ENCODE assay signal across 10 mouse cellular contexts in genomic region chr5:67437403-67437802, GRCm38 (mm10). TPM values are rescaled to one million over a fixed set of nuclear protein-coding genes. Genes with fewer than 3 reads are reported as not detected.
DNase-seq lines count a peak whose midpoint lies in the region; ATAC-seq and TF ChIP-seq lines count a peak whose summit lies in the region.
"Had no signal": no experiment of that assay in that cellular context is flagged by ENCODE, and none has a peak within 500 bp of the region (broad histone marks: within the 10 kb centered on the region; RNA-seq: fewer than 3 reads in every experiment).

No protein-coding gene starts in this region.

- 43% methylated on average over 2 of the region's 2 CpGs for WGBS in hindbrain, embryonic 11.5 days
- 42% methylated on average over 2 of the region's 2 CpGs for WGBS in hindbrain, embryonic 10.5 days
- WGBS in hindbrain, embryonic 16.5 days = 49% methylated on average over 2 of the region's 2 CpGs
- 41% methylated on average over 2 of the region's 2 CpGs for WGBS in neural tube, embryonic 15.5 days

- H3K9ac ChIP-seq in hindbrain, embryonic 11.5 days (ENCODE audit: low read depth, low read length) = no peak overlapping the region
- H3K9ac ChIP-seq in MEL (ENCODE audit: control insufficient read depth, low read depth, low read length, poor library complexity, severe bottlenecking) = no peak overlapping the region
- no peak overlapping the region for H3K9ac ChIP-seq in hindbrain, embryonic 16.5 days (ENCODE audit: low read depth, low read length)
- no peak overlapping the region for H3K9ac ChIP-seq in neural tube, embryonic 15.5 days (replicated peaks)
- H3K9ac ChIP-seq: limb, embryonic 12.5 days had no signal

- H3K27ac ChIP-seq in hindbrain, embryonic 11.5 days (ENCODE audit: low read depth, low read length) = no peak overlapping the region
- H3K27ac ChIP-seq in hindbrain, embryonic 10.5 days = no peak overlapping the region
- H3K27ac ChIP-seq in MEL (ENCODE audit: control insufficient read depth, low read depth, low read length) = no peak overlapping the region
- no peak overlapping the region for H3K27ac ChIP-seq in hindbrain, embryonic 16.5 days (ENCODE audit: low read depth, low read length)
- H3K27ac ChIP-seq in neural tube, embryonic 15.5 days (replicated peaks) = no peak overlapping the region
- H3K27ac ChIP-seq: limb, embryonic 12.5 days had no signal

- H3K9me3 ChIP-seq in hindbrain, embryonic 11.5 days (ENCODE audit: control insufficient read depth, low read length) = no peaks in the 10 kb centered on the region
- no peaks in the 10 kb centered on the region for H3K9me3 ChIP-seq in hindbrain, embryonic 10.5 days
- no peaks in the 10 kb centered on the region for H3K9me3 ChIP-seq in MEL (replicated peaks; ENCODE audit: insufficient read depth, low read length)
- H3K9me3 ChIP-seq in hindbrain, embryonic 16.5 days (ENCODE audit: control insufficient read depth, low read length) = no peaks in the 10 kb centered on the region
- no peaks in the 10 kb centered on the region for H3K9me3 ChIP-seq in neural tube, embryonic 15.5 days (replicated peaks)
- H3K9me3 ChIP-seq: limb, embryonic 12.5 days had no signal

- DNase-seq in hindbrain, embryonic 11.5 days (ENCODE audit: low spot score) = peak; percentile 9
- no peak for DNase-seq in hindbrain, embryonic 10.5 days (ENCODE audit: low spot score)
- DNase-seq in MEL (ENCODE audit: low read depth, low spot score) = peak; percentile 7
- DNase-seq in spleen, postnatal 4 days (ENCODE audit: low spot score in 2 of 2) = no peak
- no peak for DNase-seq in gastrocnemius, adult 18-20 months (ENCODE audit: low spot score)
- DNase-seq in gastrocnemius, adult 8-10 months (ENCODE audit: low spot score in 2 of 2) = no peak
- DNase-seq: gastrocnemius, postnatal 10 days had no signal

- no peak overlapping the region for H3K4me2 ChIP-seq in hindbrain, embryonic 11.5 days (replicated peaks; ENCODE audit: low read depth, low read length)
- no peak overlapping the region for H3K4me2 ChIP-seq in hindbrain, embryonic 16.5 days (ENCODE audit: low read length)
- H3K4me2 ChIP-seq in neural tube, embryonic 15.5 days = no peak overlapping the region
- H3K4me2 ChIP-seq: limb, embryonic 12.5 days had no signal

- no peak overlapping the region for H3K4me3 ChIP-seq in hindbrain, embryonic 11.5 days (ENCODE audit: low read depth, low read length)
- no peak overlapping the region for H3K4me3 ChIP-seq in hindbrain, embryonic 10.5 days
- H3K4me3 ChIP-seq in MEL (ENCODE audit: control insufficient read depth in 1 of 2, insufficient read depth in 1 of 2, low read depth in 2 of 2, low read length in 2 of 2) = no peak overlapping the region
- no peak overlapping the region for H3K4me3 ChIP-seq in hindbrain, embryonic 16.5 days (ENCODE audit: low read length)
- no peak overlapping the region for H3K4me3 ChIP-seq in neural tube, embryonic 15.5 days (replicated peaks)
- H3K4me3 ChIP-seq: limb, embryonic 12.5 days had no signal

- TF ChIP-seq POLR2A in MEL (IDR thresholded peaks at IDR 0.05; ENCODE audit: control insufficient read depth in 1 of 2, insufficient read depth in 1 of 2, low read depth in 1 of 2, low read length in 2 of 2, poor library complexity in 1 of 2) = no peak

- no peaks in the 10 kb centered on the region for H3K36me3 ChIP-seq in hindbrain, embryonic 11.5 days (ENCODE audit: control insufficient read depth, insufficient read depth, low read length)
- no peaks in the 10 kb centered on the region for H3K36me3 ChIP-seq in hindbrain, embryonic 10.5 days
- no peaks in the 10 kb centered on the region for H3K36me3 ChIP-seq in MEL (ENCODE audit: control insufficient read depth in 1 of 2, insufficient read depth in 2 of 2, low read length in 2 of 2)
- H3K36me3 ChIP-seq in hindbrain, embryonic 16.5 days (ENCODE audit: control insufficient read depth, insufficient read depth, low read length) = no peaks in the 10 kb centered on the region
- H3K36me3 ChIP-seq in neural tube, embryonic 15.5 days = no peaks in the 10 kb centered on the region
- H3K36me3 ChIP-seq: limb, embryonic 12.5 days had no signal

- no peak for ATAC-seq in hindbrain, embryonic 11.5 days (ENCODE audit: low FRiP score)
- ATAC-seq in hindbrain, embryonic 16.5 days = peak; percentile 40; the same call in 1 of the 2 replicates
- peak; percentile 41; the same call in 1 of the 2 replicates for ATAC-seq in neural tube, embryonic 15.5 days (ENCODE audit: low FRiP score)

- no peak for TF ChIP-seq EP300 in MEL (IDR thresholded peaks at IDR 0.05; ENCODE audit: low read depth in 1 of 2, low read length in 2 of 2)

- H3K27me3 ChIP-seq in hindbrain, embryonic 11.5 days (ENCODE audit: control insufficient read depth, insufficient read depth, low read length) = no peaks in the 10 kb centered on the region
- no peaks in the 10 kb centered on the region for H3K27me3 ChIP-seq in hindbrain, embryonic 10.5 days (ENCODE audit: insufficient read depth, poor library complexity, severe bottlenecking)
- no peaks in the 10 kb centered on the region for H3K27me3 ChIP-seq in MEL (ENCODE audit: control insufficient read depth in 1 of 2, insufficient read depth in 2 of 2, low read length in 2 of 2)
- no peaks in the 10 kb centered on the region for H3K27me3 ChIP-seq in hindbrain, embryonic 16.5 days (replicated peaks; ENCODE audit: control insufficient read depth, insufficient read depth, low read length)
- H3K27me3 ChIP-seq in neural tube, embryonic 15.5 days (replicated peaks) = no peaks in the 10 kb centered on the region
- H3K27me3 ChIP-seq: limb, embryonic 12.5 days had no signal

- no peak for TF ChIP-seq CTCF in MEL (IDR thresholded peaks at IDR 0.05 in 2 of 3, conservative IDR thresholded peaks at IDR 0.05 in 1 of 3; ENCODE audit: control insufficient read depth in 1 of 3, insufficient read depth in 1 of 3, low read depth in 2 of 3, low read length in 3 of 3, poor library complexity in 1 of 3, severe bottlenecking in 1 of 3)

- H3K4me1 ChIP-seq in hindbrain, embryonic 11.5 days (replicated peaks; ENCODE audit: control insufficient read depth, insufficient read depth, low read length) = no peaks in the 10 kb centered on the region
- 0 out of 2 replicates have a peak, but pooled peaks cover 3% of the 10 kb centered on the region for H3K4me1 ChIP-seq in hindbrain, embryonic 10.5 days (replicated peaks)
- H3K4me1 ChIP-seq in MEL (ENCODE audit: control insufficient read depth in 1 of 2, insufficient read depth in 2 of 2, low read length in 2 of 2) = no peaks in the 10 kb centered on the region
- no peaks in the 10 kb centered on the region for H3K4me1 ChIP-seq in hindbrain, embryonic 16.5 days (ENCODE audit: control insufficient read depth, insufficient read depth, low read depth, low read length)
- 0 out of 2 replicates have a peak, but pooled peaks cover 3% of the 10 kb centered on the region for H3K4me1 ChIP-seq in neural tube, embryonic 15.5 days
- H3K4me1 ChIP-seq: limb, embryonic 12.5 days had no signal

- H3K79me2 ChIP-seq in MEL (ENCODE audit: control insufficient read depth, insufficient read depth, low read length, poor library complexity) = no peaks in the 10 kb centered on the region

- no peak for TF ChIP-seq RAD21 in MEL (IDR thresholded peaks at IDR 0.05; ENCODE audit: low read depth, low read length)

TF ChIP-seq in MEL, 35 proteins besides CTCF, POLR2A, EP300 and RAD21:
- no peak for TF ChIP-seq TAL1 (IDR thresholded peaks at IDR 0.05; ENCODE audit: low read length)
- no peak for TF ChIP-seq ELF1 (IDR thresholded peaks at IDR 0.05; ENCODE audit: low read depth, low read length)
- TF ChIP-seq HCFC1 (IDR thresholded peaks at IDR 0.05; ENCODE audit: low read depth, low read length) = no peak
- no peak for TF ChIP-seq MYB (IDR thresholded peaks at IDR 0.05; ENCODE audit: low read depth, low read length)
- no peak for TF ChIP-seq MAX (IDR thresholded peaks at IDR 0.05; ENCODE audit: low read length)
- TF ChIP-seq CHD2 (IDR thresholded peaks at IDR 0.05; ENCODE audit: low read length) = no peak
- no peak for TF ChIP-seq POLR2AphosphoS2 (IDR thresholded peaks at IDR 0.05; ENCODE audit: low read length)
- TF ChIP-seq CHD1 (IDR thresholded peaks at IDR 0.05; ENCODE audit: low read depth, low read length) = no peak
- TF ChIP-seq TBP (IDR thresholded peaks at IDR 0.05; ENCODE audit: low read depth, low read length) = no peak
- TF ChIP-seq MXI1 (IDR thresholded peaks at IDR 0.05; ENCODE audit: low read depth, low read length) = no peak
- no peak for TF ChIP-seq ZMIZ1 (IDR thresholded peaks at IDR 0.05; ENCODE audit: low read depth, low read length)
- no peak for TF ChIP-seq ETS1 (IDR thresholded peaks at IDR 0.05; ENCODE audit: low read depth, low read length)
- TF ChIP-seq SIN3A (IDR thresholded peaks at IDR 0.05; ENCODE audit: low read length) = no peak
- TF ChIP-seq GABPA (IDR thresholded peaks at IDR 0.05; ENCODE audit: low read depth, low read length) = no peak
- no peak for TF ChIP-seq USF2 (IDR thresholded peaks at IDR 0.05; ENCODE audit: borderline replicate concordance in 1 of 2, insufficient read depth in 1 of 2, low read depth in 1 of 2, low read length in 2 of 2)
- TF ChIP-seq UBTF (IDR thresholded peaks at IDR 0.05; ENCODE audit: borderline replicate concordance, insufficient read depth, low read depth, low read length) = no peak

RNA-seq across cellular contexts. Expression of gene Bend4, which starts 9.3 kb away (rescaled TPM):
- polyA plus RNA-seq in hindbrain, embryonic 11.5 days (2014; fragmentation: Nextera tagmentation; extraction: Ambion mirVana) = 11.0 and 13.5 TPM in 2 replicates
- polyA plus RNA-seq in hindbrain, embryonic 10.5 days (2016; fragmentation: Nextera tagmentation; extraction: Ambion mirVana) = 8.7 and 12.8 TPM in 2 replicates
- not detected in 2 replicates for total RNA-seq in MEL (2012; rRNA removed)
- not detected for polyA plus RNA-seq in MEL (2012; ENCODE audit: insufficient read depth in 1 of 2, insufficient read length in 2 of 2, low read depth in 1 of 2, low replicate concordance in 2 of 2, missing spikeins in 1 of 2)
- polyA plus RNA-seq in hindbrain, embryonic 16.5 days (2015; fragmentation: Nextera tagmentation; extraction: Ambion mirVana) = 11.4 and 12.4 TPM in 2 replicates
- 10.4 and 12.1 TPM in 2 replicates for polyA plus RNA-seq in neural tube, embryonic 15.5 days (2015; fragmentation: Nextera tagmentation; extraction: Ambion mirVana)
- under 1 TPM; 0.21 to 0.24 TPM for total RNA-seq in gastrocnemius, adult 18-20 months (2021)
- total RNA-seq in gastrocnemius, adult 8-10 months (2022) = under 1 TPM; 0.11 to 0.22 (median 0.14) TPM

Comparison
In these comparisons a context has a peak if more than half of its experiments do, and no peak if none do; other contexts are left out.
1. DNase-seq: peak in hindbrain, embryonic 11.5 days (single experiment) and MEL (single experiment); none in hindbrain, embryonic 10.5 days (single experiment), spleen, postnatal 4 days (0 of 2), gastrocnemius, adult 18-20 months (single experiment) and gastrocnemius, adult 8-10 months (0 of 2).